Mouse (Mus musculus): Measurements from ENCODE around the gene Ltbp1.

- TF ChIP-seq POLR2A (IDR thresholded peaks at IDR 0.05; ENCODE audit: borderline replicate concordance, control insufficient read depth, low read depth, low read length) (no peak), CTCF (IDR thresholded peaks at IDR 0.05; ENCODE audit: control insufficient read depth, insufficient read depth, low read length) (0 out of 2 replicates have a peak, but pooled peaks have one; percentile 23)
Observed at GRCm38 (mm10) chr17:75347414-75347813, 342.0 kb downstream of the Ltbp1 start.
